Mouse (Mus musculus) layer of hippocampus, adult 8-10 months (tissue): Measurements from ENCODE around the gene Myl3. TPM values are rescaled to one million over a fixed set of nuclear protein-coding genes. Genes with fewer than 3 reads are reported as not detected.

Experiments used
- DNase-seq, 2 experiments: peaks; one replicate each; pipeline ENCODE4 v3.0.0; 2022; ENCODE audit warnings: low spot score in 2 of 2
- total RNA-seq, 4 experiments: library from RNA; stranded (reverse); gene quantifications; 2 replicates each; pipeline ENCODE4 v1.2.4; 2022

Myl3 gene
- total RNA-seq, 4 experiments from 2014 or later: 0.74 to 1.9 TPM; not detected in 2

- DNase-seq: no peak
These were observed 11.8 kb upstream of the Myl3 start for GRCm38 (mm10) chr9:110729841-110730240.

GRCm38 (mm10) chr9:110731859-110732258 lies 9.8 kb upstream of the Myl3 start:
- no peak for DNase-seq

- DNase-seq: no peak
These were observed 9.0 kb upstream of the Myl3 start for GRCm38 (mm10) chr9:110732623-110733022.

GRCm38 (mm10) chr9:110733102-110733501 lies 8.6 kb upstream of the Myl3 start:
- DNase-seq: no peak

GRCm38 (mm10) chr9:110734154-110734553 lies 7.5 kb upstream of the Myl3 start:
- no peak for DNase-seq

- no peak for DNase-seq
These were observed 5.3 kb upstream of the Myl3 start for GRCm38 (mm10) chr9:110736362-110736761.

- DNase-seq: no peak
These were observed 3.6 kb upstream of the Myl3 start for GRCm38 (mm10) chr9:110738054-110738453.

- no peak for DNase-seq
These were observed 1.7 kb upstream of the Myl3 start for GRCm38 (mm10) chr9:110739961-110740360.

- no peak for DNase-seq
These were observed 762 bp downstream of the Myl3 start for GRCm38 (mm10) chr9:110742295-110742950.

GRCm38 (mm10) chr9:110742951-110743455 lies 1.3 kb downstream of the Myl3 start:
- no peak for DNase-seq

- no peak for DNase-seq
These were observed 2.0 kb downstream of the Myl3 start for GRCm38 (mm10) chr9:110743456-110744323.

- no peak for DNase-seq
These were observed 4.1 kb downstream of the Myl3 start for GRCm38 (mm10) chr9:110745752-110746151.

GRCm38 (mm10) chr9:110746238-110746637 lies 4.6 kb downstream of the Myl3 start:
- no peak for DNase-seq

- DNase-seq: no peak
These were observed 5.3 kb downstream of the Myl3 start, which contains the start of gene Pth1r for GRCm38 (mm10) chr9:110746961-110747360. Gene Pth1r (minus strand): TSS chr9:110747145.

- DNase-seq: no peak
These were observed 6.8 kb downstream of the Myl3 start for GRCm38 (mm10) chr9:110748451-110748850.

GRCm38 (mm10) chr9:110750404-110751187 lies 8.9 kb downstream of the Myl3 start:
- no peak for DNase-seq

- DNase-seq: no peak
These were observed 9.8 kb downstream of the Myl3 start for GRCm38 (mm10) chr9:110751412-110751811.

GRCm38 (mm10) chr9:110752917-110753435 lies 11.3 kb downstream of the Myl3 start:
- no peak for DNase-seq

- no peak for DNase-seq
These were observed 12.1 kb downstream of the Myl3 start for GRCm38 (mm10) chr9:110753773-110754172.

GRCm38 (mm10) chr9:110757816-110758215 lies 16.2 kb downstream of the Myl3 start:
- no peak for DNase-seq

GRCm38 (mm10) chr9:110758605-110759004 lies 16.9 kb downstream of the Myl3 start:
- DNase-seq: peak; percentile 25 to 32
